Mouse (Mus musculus): ENCODE results near the gene Phc3.

DNA sequence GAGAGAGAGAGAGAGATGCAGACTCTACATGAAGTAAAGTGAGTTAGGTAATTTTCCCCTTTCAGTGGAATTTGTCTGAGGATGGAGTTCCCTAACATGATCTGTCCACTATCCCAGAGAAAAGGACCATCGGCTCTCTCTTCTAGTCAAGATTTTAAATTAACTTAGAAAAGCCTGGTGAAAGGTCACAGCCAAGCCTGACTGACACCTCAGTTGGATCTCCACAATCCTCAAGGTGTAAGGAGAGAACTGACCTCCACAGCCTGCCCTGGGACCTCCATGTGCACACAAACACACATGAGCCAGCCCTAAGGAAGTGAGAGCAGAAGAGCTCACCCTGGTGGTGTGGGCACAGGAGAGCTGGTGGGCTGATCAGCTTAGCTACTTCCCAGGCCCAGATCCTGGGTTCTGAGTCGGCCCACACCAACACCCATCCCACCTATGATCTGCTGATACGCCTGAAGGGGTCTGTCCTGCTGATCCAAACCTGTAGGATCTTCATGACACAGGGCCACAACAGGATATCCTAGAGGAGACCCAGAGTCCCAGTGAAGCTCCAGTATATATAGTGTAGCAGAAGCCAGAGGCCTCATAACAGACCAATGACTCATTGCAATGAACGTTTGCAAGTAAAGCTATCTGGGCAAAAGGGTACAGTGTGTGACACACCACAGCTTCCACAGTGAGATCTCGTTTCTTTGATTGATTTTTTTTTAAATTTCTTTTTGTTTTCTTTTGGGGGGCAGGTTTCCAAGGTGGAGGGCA lies 12.6 kb upstream of the Phc3 start:
- no peak for TF ChIP-seq CTCF (IDR thresholded peaks at IDR 0.05; ENCODE audit: borderline replicate concordance, extremely low read depth, insufficient read depth, insufficient read length)
- TF ChIP-seq POLR2A (IDR thresholded peaks at IDR 0.05; ENCODE audit: borderline replicate concordance, extremely low read depth, insufficient read depth, insufficient read length, poor library complexity, severe bottlenecking), result no peak

Measured in brain, embryonic 14.5 days (tissue).